Mouse (Mus musculus) heart, embryonic 12.5 days (tissue): ENCODE results near the gene Nxnl1. TPM values are rescaled to one million over a fixed set of nuclear protein-coding genes. Genes with fewer than 3 reads are reported as not detected.

Source experiments
- ATAC-seq: fragments of 200-750 bp; cut with Nextera tagmentation; 2 replicates; pipeline ENCODE4 v1.8.0; 2017; ENCODE audit warnings: moderate TSS enrichment, moderate library complexity; ENCODE audit not compliant: insufficient number of reproducible peaks, low FRiP score
- H3K27ac ChIP-seq: fragments of 300-500 bp; sonication (generic); 2 replicates; pipeline ENCODE4 v1.5.1; 2016; ENCODE audit warnings: mild to moderate bottlenecking, moderate library complexity; ENCODE audit not compliant: poor library complexity, severe bottlenecking
- H3K27me3 ChIP-seq: fragments of 300-500 bp; sonication (generic); replicated peaks from 2 replicates; pipeline ENCODE4 v1.6.1; 2016; ENCODE audit warnings: mild to moderate bottlenecking, moderate library complexity
- H3K36me3 ChIP-seq: fragments of 300-500 bp; sonication (generic); 2 replicates; pipeline ENCODE4 v1.6.1; 2016; ENCODE audit warnings: mild to moderate bottlenecking, moderate library complexity
- H3K4me1 ChIP-seq: fragments of 300-500 bp; sonication (generic); replicated peaks from 2 replicates; pipeline ENCODE4 v1.6.1; 2016; ENCODE audit warnings: mild to moderate bottlenecking
- H3K4me2 ChIP-seq: fragments of 300-500 bp; sonication (generic); 2 replicates; pipeline ENCODE4 v1.6.1; 2016; ENCODE audit warnings: mild to moderate bottlenecking, moderate library complexity
- H3K4me3 ChIP-seq: fragments of 300-500 bp; sonication (generic); 2 replicates; pipeline ENCODE4 v1.5.1; 2016; ENCODE audit warnings: mild to moderate bottlenecking
- H3K9ac ChIP-seq: fragments of 300-500 bp; sonication (generic); 2 replicates; pipeline ENCODE4 v1.6.1; 2016; ENCODE audit warnings: mild to moderate bottlenecking, moderate library complexity
- H3K9me3 ChIP-seq: fragments of 300-500 bp; sonication (generic); replicated peaks from 2 replicates; pipeline ENCODE4 v1.6.1; 2016; ENCODE audit warnings: mild to moderate bottlenecking, moderate library complexity
- WGBS: fragments of 180-500 bp; shearing (Covaris S2); methylation state at CpG from one replicate; pipeline ENCODE4 v1.1.7; 2016; 5-methylcytosine and 5-hydroxymethylcytosine counted together
- polyA plus RNA-seq: library from polyadenylated mRNA; unstranded; fragments of >200 nt; fragmentation: Nextera tagmentation; extraction: Ambion mirVana; gene quantifications from 2 replicates; pipeline ENCODE4 v1.2.1, GENCODE M21; 2016

Nxnl1 gene
- polyA plus RNA-seq, 1 experiment from 2014 or later: not detected

DNA sequence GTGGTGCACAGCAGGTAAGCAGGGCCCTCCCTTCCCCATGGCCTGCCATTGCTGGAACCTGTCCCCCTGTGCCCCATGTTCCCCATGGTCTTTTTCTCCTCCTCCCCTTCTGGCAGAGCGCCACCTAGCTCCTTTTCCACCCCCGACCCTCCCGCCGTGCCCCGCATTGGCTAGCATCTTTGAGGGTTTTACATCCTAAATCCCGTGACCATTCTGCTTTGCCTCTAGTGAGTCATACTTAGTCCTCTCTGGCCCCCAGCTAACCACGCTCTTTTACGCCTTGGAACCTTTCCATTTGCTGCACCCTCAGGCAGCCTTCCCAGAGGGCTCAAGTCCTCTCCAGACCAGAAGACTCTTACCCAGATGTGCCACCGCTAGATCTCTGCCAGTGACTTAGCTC lies 13.8 kb upstream of the Nxnl1 start:
- Histone ChIP-seq H3K27me3 (peaks cover 29% of the 10 kb centered on the region), H3K27ac (no peak overlapping the region), H3K4me1 (no peaks in the 10 kb centered on the region), H3K36me3 (peaks cover 18% of the 10 kb centered on the region), H3K9ac (no peak overlapping the region), H3K4me2 (no peak overlapping the region), H3K9me3 (no peaks in the 10 kb centered on the region), H3K4me3 (no peak overlapping the region)
- no peak for ATAC-seq
- whole genome bisulfite sequencing: 45% methylated on average over 9 of the region's 9 CpGs

DNA sequence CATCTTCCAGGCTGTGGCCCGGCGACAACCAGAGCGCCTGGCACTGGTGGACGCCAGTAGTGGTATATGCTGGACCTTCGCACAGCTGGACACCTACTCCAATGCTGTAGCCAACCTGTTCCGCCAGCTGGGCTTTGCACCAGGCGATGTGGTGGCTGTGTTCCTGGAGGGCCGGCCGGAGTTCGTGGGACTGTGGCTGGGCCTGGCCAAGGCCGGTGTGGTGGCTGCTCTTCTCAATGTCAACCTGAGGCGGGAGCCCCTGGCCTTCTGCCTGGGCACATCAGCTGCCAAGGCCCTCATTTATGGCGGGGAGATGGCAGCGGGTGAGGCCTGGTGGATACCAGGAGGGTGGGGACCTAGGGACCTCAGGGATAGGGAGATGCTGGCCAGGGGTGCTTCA lies 13.1 kb upstream of the Nxnl1 start:
- Histone ChIP-seq H3K27ac (no peak overlapping the region), H3K36me3 (peaks cover 11% of the 10 kb centered on the region), H3K9ac (no peak overlapping the region), H3K4me3 (no peak overlapping the region), H3K4me1 (no peaks in the 10 kb centered on the region), H3K27me3 (peaks cover 24% of the 10 kb centered on the region), H3K4me2 (no peak overlapping the region), H3K9me3 (no peaks in the 10 kb centered on the region)
- WGBS: 85% methylated on average over 14 of the region's 14 CpGs
- ATAC-seq: no peak

GRCm38 (mm10) chr8:71579009-71579408 lies 12.6 kb upstream of the Nxnl1 start:
- no peak overlapping the region for H3K27ac ChIP-seq
- ATAC-seq: no peak
- no peaks in the 10 kb centered on the region for H3K9me3 ChIP-seq
- H3K4me2 ChIP-seq: no peak overlapping the region
- H3K27me3 ChIP-seq: peaks cover 20% of the 10 kb centered on the region
- no peaks in the 10 kb centered on the region for H3K4me1 ChIP-seq
- no peak overlapping the region for H3K4me3 ChIP-seq
- 0 out of 2 replicates have a peak, but pooled peaks cover 6% of the 10 kb centered on the region for H3K36me3 ChIP-seq
- no peak overlapping the region for H3K9ac ChIP-seq
- WGBS: 50% methylated on average over 1 of the region's 1 CpGs

DNA sequence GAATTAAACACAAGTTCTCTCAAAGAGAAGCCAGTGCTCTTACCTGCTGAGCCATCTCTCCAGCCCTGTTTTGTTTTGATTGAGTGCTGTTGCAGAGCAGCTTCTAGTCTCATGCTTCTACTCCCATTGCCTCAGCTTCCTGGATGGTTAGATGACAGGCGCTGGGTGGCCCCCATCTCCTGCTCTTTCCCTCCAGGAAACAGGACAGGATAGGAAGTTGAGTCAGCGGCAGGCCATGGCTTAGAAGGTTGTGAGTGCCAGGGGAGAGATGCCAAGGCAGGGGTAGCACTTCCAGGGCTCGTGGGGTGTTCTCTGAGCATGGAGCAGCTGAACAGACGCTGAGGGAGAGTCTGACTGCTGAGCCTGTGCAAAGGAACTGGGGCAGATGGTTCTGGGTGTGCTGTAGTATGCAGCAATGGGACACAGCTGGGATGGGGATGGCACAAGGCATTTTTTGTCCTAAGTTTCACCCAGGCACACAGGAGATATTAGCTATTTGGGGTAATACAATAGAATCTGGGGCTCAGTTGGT lies 11.5 kb upstream of the Nxnl1 start:
- peaks cover 18% of the 10 kb centered on the region for H3K27me3 ChIP-seq
- H3K9me3 ChIP-seq: no peaks in the 10 kb centered on the region
- ATAC-seq: no peak
- H3K4me3 ChIP-seq: no peak overlapping the region
- H3K9ac ChIP-seq: no peak overlapping the region
- H3K36me3 ChIP-seq: 0 out of 2 replicates have a peak, but pooled peaks cover 4% of the 10 kb centered on the region
- H3K4me1 ChIP-seq: no peaks in the 10 kb centered on the region
- no peak overlapping the region for H3K4me2 ChIP-seq
- 49% methylated on average over 4 of the region's 4 CpGs for WGBS
- H3K27ac ChIP-seq: no peak overlapping the region

DNA sequence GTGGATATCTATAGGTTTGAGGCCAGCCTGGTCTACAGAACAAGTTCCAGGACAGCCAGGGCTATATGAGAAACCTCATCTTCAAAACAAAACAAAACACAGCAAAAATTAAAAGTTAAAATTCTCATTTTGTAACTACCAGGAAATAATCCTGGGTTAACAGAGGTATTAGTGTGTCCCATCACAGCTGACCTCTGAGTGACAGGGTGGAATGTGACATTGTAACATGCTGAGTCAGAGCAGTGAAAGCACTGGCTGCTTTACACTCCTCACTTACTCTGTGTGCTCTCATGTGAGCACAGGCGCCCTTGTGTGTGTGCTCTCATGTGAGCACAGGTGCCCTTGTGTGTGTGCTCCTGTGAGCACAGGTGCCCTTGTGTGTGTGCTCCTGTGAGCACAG lies 8.6 kb upstream of the Nxnl1 start:
- Histone ChIP-seq H3K9me3 (no peaks in the 10 kb centered on the region), H3K4me3 (no peak overlapping the region), H3K9ac (no peak overlapping the region), H3K27me3 (peaks cover 11% of the 10 kb centered on the region; the same call in 1 of the 2 replicates), H3K27ac (no peak overlapping the region), H3K36me3 (no peaks in the 10 kb centered on the region), H3K4me1 (peaks cover 9% of the 10 kb centered on the region), H3K4me2 (no peak overlapping the region)
- WGBS: 54% methylated on average over 1 of the region's 1 CpGs
- ATAC-seq: no peak

- H3K9ac ChIP-seq: no peak overlapping the region
- no peak overlapping the region for H3K27ac ChIP-seq
- H3K9me3 ChIP-seq: no peaks in the 10 kb centered on the region
- no peak overlapping the region for H3K4me3 ChIP-seq
- H3K4me2 ChIP-seq: no peak overlapping the region
- no peak for ATAC-seq
- no peaks in the 10 kb centered on the region for H3K36me3 ChIP-seq
- 69% methylated on average over 7 of the region's 7 CpGs for WGBS
- peaks cover 15% of the 10 kb centered on the region for H3K4me1 ChIP-seq
- peaks cover 9% of the 10 kb centered on the region; the same call in 1 of the 2 replicates for H3K27me3 ChIP-seq
Measured at GRCm38 (mm10) chr8:71574426-71574825, 8.0 kb upstream of the Nxnl1 start.

GRCm38 (mm10) chr8:71572847-71573633 lies 6.6 kb upstream of the Nxnl1 start:
- no peak for ATAC-seq
- Histone ChIP-seq H3K4me1 (peaks cover 26% of the 10 kb centered on the region), H3K4me3 (no peak overlapping the region), H3K27ac (no peak overlapping the region), H3K36me3 (no peaks in the 10 kb centered on the region), H3K27me3 (peaks cover 13% of the 10 kb centered on the region), H3K9me3 (no peaks in the 10 kb centered on the region), H3K9ac (no peak overlapping the region), H3K4me2 (no peak overlapping the region)
- 67% methylated on average over 9 of the region's 9 CpGs for WGBS

GRCm38 (mm10) chr8:71572077-71572476 lies 5.7 kb upstream of the Nxnl1 start:
- no peaks in the 10 kb centered on the region for H3K9me3 ChIP-seq
- H3K27me3 ChIP-seq: peaks cover 23% of the 10 kb centered on the region
- no peak for ATAC-seq
- H3K4me2 ChIP-seq: no peak overlapping the region
- WGBS: 85% methylated on average over 2 of the region's 2 CpGs
- H3K27ac ChIP-seq: no peak overlapping the region
- H3K9ac ChIP-seq: no peak overlapping the region
- no peaks in the 10 kb centered on the region for H3K36me3 ChIP-seq
- no peak overlapping the region for H3K4me3 ChIP-seq
- peaks cover 26% of the 10 kb centered on the region for H3K4me1 ChIP-seq

GRCm38 (mm10) chr8:71570291-71570954 lies 4.0 kb upstream of the Nxnl1 start:
- under 1% methylated on average over 41 of the region's 41 CpGs for WGBS
- no peaks in the 10 kb centered on the region for H3K9me3 ChIP-seq
- peak overlapping the region; percentile 94 for H3K4me2 ChIP-seq
- H3K27ac ChIP-seq: peak overlapping the region; percentile 4; the same call in 1 of the 2 replicates
- ATAC-seq: peak; percentile 83
- H3K36me3 ChIP-seq: no peaks in the 10 kb centered on the region
- peaks cover 26% of the 10 kb centered on the region for H3K4me1 ChIP-seq
- H3K27me3 ChIP-seq: peaks cover 35% of the 10 kb centered on the region
- peak overlapping the region; percentile 79 for H3K9ac ChIP-seq
- H3K4me3 ChIP-seq: peak overlapping the region; percentile 69

DNA sequence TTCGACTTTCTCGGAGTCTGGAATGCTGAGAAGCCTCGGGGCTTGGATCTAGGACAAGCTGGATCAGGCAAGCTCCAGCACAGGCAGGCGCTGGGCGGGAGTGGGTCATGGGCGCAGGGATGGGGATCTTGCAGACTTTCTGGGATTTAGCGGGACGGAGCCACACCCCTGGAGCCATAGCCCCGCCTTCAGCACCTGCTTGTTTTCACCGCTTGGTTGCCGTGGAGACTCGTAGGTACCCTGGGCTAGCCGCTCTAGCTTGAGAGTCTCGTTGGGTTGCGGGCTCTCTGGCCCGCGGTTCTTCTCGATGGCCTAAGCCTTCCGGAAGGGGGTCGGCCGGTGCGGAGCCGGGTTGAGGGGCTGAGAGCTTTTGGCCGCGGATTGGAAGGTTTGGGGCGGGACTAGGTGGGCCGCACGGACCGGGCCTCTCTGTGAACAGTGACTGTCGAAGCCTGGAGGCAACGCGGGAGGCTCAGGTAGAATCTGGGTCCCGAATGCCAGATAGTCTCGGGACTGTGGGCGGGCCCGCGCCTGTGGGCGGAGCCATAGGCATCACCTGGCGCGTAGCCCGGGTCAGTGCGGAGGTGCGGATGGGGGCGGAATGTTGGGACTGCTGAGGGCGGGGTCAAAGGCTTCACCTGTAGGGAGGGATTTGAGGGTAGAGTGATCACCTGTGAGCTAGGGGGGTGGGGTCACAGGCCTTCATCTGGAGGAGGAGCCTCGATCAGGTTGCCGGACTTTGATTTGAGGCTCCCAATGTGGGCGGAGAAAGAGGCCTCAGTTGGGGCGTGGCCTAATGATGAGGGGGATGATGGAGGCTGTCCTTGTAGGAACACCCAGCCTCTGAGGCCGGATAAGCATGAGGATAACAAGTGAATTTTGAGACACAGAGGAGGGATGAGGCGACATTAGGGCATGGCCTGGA lies 3.2 kb upstream of the Nxnl1 start:
- Histone ChIP-seq H3K4me3 (peak overlapping the region; percentile 69), H3K9me3 (no peaks in the 10 kb centered on the region), H3K27me3 (peaks cover 35% of the 10 kb centered on the region), H3K9ac (peak overlapping the region; percentile 64), H3K4me2 (peak overlapping the region; percentile 94), H3K36me3 (no peaks in the 10 kb centered on the region), H3K27ac (peak overlapping the region; percentile 4; the same call in 1 of the 2 replicates), H3K4me1 (peaks cover 26% of the 10 kb centered on the region)
- peak; percentile 68 for ATAC-seq
- 1% methylated on average over 51 of the region's 51 CpGs for WGBS
